Mouse (Mus musculus) forebrain, embryonic 12.5 days (tissue): ENCODE data around the gene Fbxo48. TPM values are rescaled to one million over a fixed set of nuclear protein-coding genes. Genes with fewer than 3 reads are reported as not detected.

Experiments
- ATAC-seq: fragments of 200-750 bp; cut with Nextera tagmentation; 2 replicates; pipeline ENCODE4 v1.8.0; 2017; ENCODE audit warnings: moderate TSS enrichment; ENCODE audit not compliant: low FRiP score
- H3K27ac ChIP-seq: fragments of 300-500 bp; sonication (generic); 2 replicates; pipeline ENCODE4 v1.5.1; 2016; ENCODE audit warnings: mild to moderate bottlenecking
- H3K27me3 ChIP-seq: fragments of 300-500 bp; sonication (generic); 2 replicates; pipeline ENCODE4 v1.6.1; 2016; ENCODE audit warnings: mild to moderate bottlenecking
- H3K36me3 ChIP-seq: fragments of 300-500 bp; sonication (generic); replicated peaks from 2 replicates; pipeline ENCODE4 v1.6.1; 2016; ENCODE audit warnings: mild to moderate bottlenecking
- H3K4me1 ChIP-seq: fragments of 300-500 bp; sonication (generic); 2 replicates; pipeline ENCODE4 v1.6.1; 2016
- H3K4me2 ChIP-seq: fragments of 300-500 bp; sonication (generic); 2 replicates; pipeline ENCODE4 v1.6.1; 2016; ENCODE audit warnings: mild to moderate bottlenecking, moderate library complexity
- H3K4me3 ChIP-seq: fragments of 300-500 bp; sonication (generic); replicated peaks from 2 replicates; pipeline ENCODE4 v1.5.1; 2016; ENCODE audit warnings: mild to moderate bottlenecking
- H3K9ac ChIP-seq: fragments of 300-500 bp; sonication (generic); 2 replicates; pipeline ENCODE4 v1.6.1; 2016; ENCODE audit warnings: mild to moderate bottlenecking
- H3K9me3 ChIP-seq: fragments of 300-500 bp; sonication (generic); 2 replicates; pipeline ENCODE4 v1.6.1; 2016
- WGBS: fragments of 180-500 bp; shearing (Covaris S2); methylation state at CpG from one replicate; pipeline ENCODE4 v1.1.7; 2016; 5-methylcytosine and 5-hydroxymethylcytosine counted together
- polyA plus RNA-seq: library from polyadenylated mRNA; unstranded; fragments of >200 nt; fragmentation: Nextera tagmentation; extraction: Ambion mirVana; gene quantifications from 2 replicates; pipeline ENCODE4 v1.2.1, GENCODE M21; 2016

Fbxo48 gene
- polyA plus RNA-seq, 1 experiment from 2014 or later: 1.5 TPM

GRCm38 (mm10) chr11:16941973-16942452 lies 9.2 kb upstream of the Fbxo48 start:
- WGBS: 74% methylated on average over 4 of the region's 4 CpGs
- Histone ChIP-seq H3K27me3 (no peaks in the 10 kb centered on the region), H3K4me2 (no peak overlapping the region), H3K4me3 (no peak overlapping the region), H3K9me3 (no peaks in the 10 kb centered on the region), H3K4me1 (peaks cover 5% of the 10 kb centered on the region; the same call in 1 of the 2 replicates), H3K9ac (no peak overlapping the region), H3K27ac (no peak overlapping the region), H3K36me3 (no peaks in the 10 kb centered on the region)
- ATAC-seq: peak; percentile 68

- Histone ChIP-seq H3K4me1 (peaks cover 5% of the 10 kb centered on the region; the same call in 1 of the 2 replicates), H3K4me3 (no peak overlapping the region), H3K27me3 (no peaks in the 10 kb centered on the region), H3K9me3 (no peaks in the 10 kb centered on the region), H3K27ac (no peak overlapping the region), H3K36me3 (no peaks in the 10 kb centered on the region), H3K9ac (no peak overlapping the region), H3K4me2 (no peak overlapping the region)
- no peak for ATAC-seq
- 85% methylated on average over 4 of the region's 4 CpGs for WGBS
These were observed 8.2 kb upstream of the Fbxo48 start for GRCm38 (mm10) chr11:16943016-16943415.

DNA sequence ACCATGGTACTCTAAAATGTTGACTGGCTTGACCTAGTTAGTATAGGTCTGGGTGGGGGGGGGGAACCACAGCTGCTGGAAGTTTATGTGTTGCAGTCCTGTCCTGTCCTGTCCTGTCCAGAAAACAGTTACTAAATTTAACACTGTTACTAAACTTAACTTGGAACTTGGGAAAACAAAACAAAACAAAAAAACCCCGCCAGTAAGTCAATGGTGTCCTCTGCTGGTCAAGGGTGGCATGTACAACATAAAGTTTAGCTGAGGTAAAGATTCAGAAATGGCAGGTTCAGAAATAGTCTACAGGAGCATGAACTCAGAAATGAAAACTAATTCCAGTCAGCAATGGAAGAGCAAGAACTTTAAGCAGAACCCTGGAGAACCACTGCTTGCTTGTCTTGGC lies 2.4 kb upstream of the Fbxo48 start:
- no peaks in the 10 kb centered on the region; the same call in 1 of the 2 replicates for H3K36me3 ChIP-seq
- no peak overlapping the region for H3K4me2 ChIP-seq
- 26% methylated on average over 1 of the region's 1 CpGs for WGBS
- no peak overlapping the region for H3K9ac ChIP-seq
- no peak overlapping the region for H3K27ac ChIP-seq
- no peak overlapping the region for H3K4me3 ChIP-seq
- no peak for ATAC-seq
- no peaks in the 10 kb centered on the region for H3K9me3 ChIP-seq
- peaks cover 7% of the 10 kb centered on the region for H3K4me1 ChIP-seq
- no peaks in the 10 kb centered on the region for H3K27me3 ChIP-seq

DNA sequence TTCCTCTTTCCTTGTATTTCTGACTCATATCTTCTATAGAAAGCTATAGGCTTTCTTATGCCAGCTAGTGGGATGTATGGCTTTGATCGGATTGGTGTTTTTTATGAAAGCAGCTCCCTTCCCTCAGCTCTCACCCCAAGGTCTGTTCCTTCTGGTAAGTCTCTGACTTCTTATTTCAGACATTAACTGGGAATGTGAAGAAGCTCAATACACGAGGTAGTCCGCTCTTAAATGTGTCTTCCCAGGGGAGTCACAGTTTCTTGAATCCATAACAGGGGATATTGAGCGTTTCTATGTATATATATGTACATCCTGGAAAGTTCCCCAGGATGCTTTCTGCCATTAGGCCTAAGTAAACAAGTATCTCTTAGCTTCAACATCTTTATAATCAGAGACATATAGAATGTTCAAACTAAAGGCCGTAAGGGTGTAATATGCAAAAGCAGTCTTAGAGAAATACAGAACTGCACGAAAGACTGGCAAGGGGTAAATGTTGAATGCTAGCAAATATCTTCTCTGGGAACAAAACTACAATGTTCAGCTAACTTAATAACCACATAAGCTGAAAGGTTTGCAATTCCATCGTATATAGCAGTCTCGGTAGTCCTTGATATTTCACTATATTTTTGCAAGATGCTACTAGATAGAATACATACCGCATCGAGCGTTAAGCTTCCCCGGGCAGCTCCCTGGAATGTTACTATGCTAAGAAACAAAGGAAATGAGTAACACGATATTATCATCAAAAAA lies 774 bp upstream of the Fbxo48 start:
- no peaks in the 10 kb centered on the region for H3K27me3 ChIP-seq
- no peaks in the 10 kb centered on the region for H3K9me3 ChIP-seq
- WGBS: 49% methylated on average over 13 of the region's 13 CpGs
- peak overlapping the region; percentile 36; the same call in 1 of the 2 replicates for H3K9ac ChIP-seq
- no peak for ATAC-seq
- no peaks in the 10 kb centered on the region; the same call in 1 of the 2 replicates for H3K36me3 ChIP-seq
- H3K27ac ChIP-seq: no peak overlapping the region
- H3K4me2 ChIP-seq: peak overlapping the region; percentile 74
- H3K4me3 ChIP-seq: peak overlapping the region; percentile 66
- peaks cover 7% of the 10 kb centered on the region for H3K4me1 ChIP-seq

DNA sequence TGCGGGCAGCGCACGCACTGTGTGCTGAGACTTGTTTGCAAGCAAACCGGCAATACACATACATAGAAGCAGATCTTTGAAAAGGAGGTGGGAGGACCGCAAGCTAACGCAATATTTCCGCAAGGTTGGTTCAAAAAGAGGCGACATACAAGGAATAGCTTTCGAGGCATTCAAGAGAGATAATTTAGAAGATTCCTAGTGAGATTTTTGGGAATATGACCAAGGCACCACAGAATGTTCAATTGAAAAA lies 511 bp downstream of the Fbxo48 start:
- peak overlapping the region; percentile 66 for H3K4me3 ChIP-seq
- ATAC-seq: no peak
- H3K36me3 ChIP-seq: peaks cover 3% of the 10 kb centered on the region; the same call in 1 of the 2 replicates
- H3K27me3 ChIP-seq: no peaks in the 10 kb centered on the region
- WGBS: 7% methylated on average over 9 of the region's 9 CpGs
- peak overlapping the region; percentile 76 for H3K27ac ChIP-seq
- peaks cover 7% of the 10 kb centered on the region for H3K4me1 ChIP-seq
- peak overlapping the region; percentile 70 for H3K9ac ChIP-seq
- H3K4me2 ChIP-seq: peak overlapping the region; percentile 74
- H3K9me3 ChIP-seq: no peaks in the 10 kb centered on the region

GRCm38 (mm10) chr11:16956115-16956862 lies 5.1 kb downstream of the Fbxo48 start:
- Histone ChIP-seq H3K27me3 (no peaks in the 10 kb centered on the region), H3K27ac (no peak overlapping the region), H3K9ac (no peak overlapping the region), H3K36me3 (peaks cover 10% of the 10 kb centered on the region), H3K9me3 (no peaks in the 10 kb centered on the region), H3K4me1 (peaks cover 7% of the 10 kb centered on the region), H3K4me2 (no peak overlapping the region), H3K4me3 (no peak overlapping the region)
- no peak for ATAC-seq
- 89% methylated on average over 6 of the region's 6 CpGs for WGBS

DNA sequence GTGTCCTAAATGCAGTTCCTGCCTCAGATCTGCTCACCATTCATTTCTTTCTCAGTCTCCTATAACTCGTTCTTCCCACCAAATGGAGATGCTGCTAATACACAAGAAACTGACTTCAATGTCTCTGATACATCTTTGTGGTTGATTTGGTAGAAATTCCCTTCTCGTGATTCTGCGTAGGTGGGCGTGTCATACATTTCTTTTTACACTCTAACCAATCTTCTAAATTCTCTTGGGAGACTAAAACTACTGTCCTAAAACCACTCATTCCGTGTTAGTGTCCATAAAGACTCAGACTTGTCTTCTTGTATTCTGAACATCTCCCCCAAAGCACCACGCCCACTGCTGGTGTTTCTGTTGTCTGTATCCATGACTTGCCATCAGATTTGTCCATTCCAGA lies 5.9 kb downstream of the Fbxo48 start:
- Histone ChIP-seq H3K4me3 (no peak overlapping the region), H3K4me2 (no peak overlapping the region)
- ATAC-seq: no peak

DNA sequence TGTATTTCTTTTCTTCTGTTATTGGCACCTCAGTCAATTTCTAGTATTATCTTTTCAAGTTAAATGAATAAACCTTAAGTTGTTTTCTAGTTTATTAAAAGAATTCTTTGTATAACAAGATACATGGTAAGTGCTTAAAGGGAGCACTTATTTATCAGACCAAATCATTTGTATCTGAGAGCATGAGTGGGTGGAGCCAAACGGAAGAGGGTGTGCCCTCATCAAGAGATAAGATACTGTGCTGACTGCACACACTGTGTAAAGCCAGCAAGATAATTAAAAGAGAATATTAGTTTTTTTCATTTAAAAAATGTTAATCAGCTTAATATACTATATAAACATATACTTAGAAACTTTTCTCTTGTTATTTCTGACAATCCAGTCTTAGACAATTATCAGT lies 7.3 kb downstream of the Fbxo48 start:
- ATAC-seq: no peak
- H3K4me1 ChIP-seq: no peaks in the 10 kb centered on the region
- no peaks in the 10 kb centered on the region for H3K9me3 ChIP-seq
- H3K4me2 ChIP-seq: no peak overlapping the region
- WGBS: 92% methylated on average over 1 of the region's 1 CpGs
- H3K4me3 ChIP-seq: no peak overlapping the region
- no peak overlapping the region for H3K27ac ChIP-seq
- H3K9ac ChIP-seq: no peak overlapping the region
- H3K27me3 ChIP-seq: no peaks in the 10 kb centered on the region
- H3K36me3 ChIP-seq: peaks cover 10% of the 10 kb centered on the region

More for the DNA sequence above, 5.9 kb downstream of the Fbxo48 start:
- WGBS: 88% methylated on average over 6 of the region's 6 CpGs
- no peaks in the 10 kb centered on the region for H3K9me3 ChIP-seq
- peaks cover under 1% of the 10 kb centered on the region; the same call in 1 of the 2 replicates for H3K4me1 ChIP-seq
- no peaks in the 10 kb centered on the region for H3K27me3 ChIP-seq
- H3K9ac ChIP-seq: no peak overlapping the region
- no peak overlapping the region for H3K27ac ChIP-seq
- peaks cover 10% of the 10 kb centered on the region for H3K36me3 ChIP-seq

- H3K4me3 ChIP-seq: no peak overlapping the region
- no peak overlapping the region for H3K9ac ChIP-seq
- H3K27ac ChIP-seq: no peak overlapping the region
- H3K4me1 ChIP-seq: no peaks in the 10 kb centered on the region
- H3K4me2 ChIP-seq: no peak overlapping the region
- WGBS: 47% methylated on average over 2 of the region's 2 CpGs
- H3K9me3 ChIP-seq: no peaks in the 10 kb centered on the region
- no peak for ATAC-seq
- H3K36me3 ChIP-seq: no peaks in the 10 kb centered on the region
- H3K27me3 ChIP-seq: no peaks in the 10 kb centered on the region
These were observed 16.6 kb downstream of the Fbxo48 start for GRCm38 (mm10) chr11:16967806-16968205.

GRCm38 (mm10) chr11:16969650-16970049 lies 18.5 kb downstream of the Fbxo48 start:
- no peak for ATAC-seq
- Histone ChIP-seq H3K4me1 (no peaks in the 10 kb centered on the region), H3K36me3 (no peaks in the 10 kb centered on the region), H3K9me3 (no peaks in the 10 kb centered on the region), H3K4me2 (no peak overlapping the region), H3K27ac (no peak overlapping the region), H3K9ac (no peak overlapping the region), H3K4me3 (no peak overlapping the region), H3K27me3 (no peaks in the 10 kb centered on the region)
- 87% methylated on average over 2 of the region's 2 CpGs for WGBS

- no peak overlapping the region for H3K4me2 ChIP-seq
- WGBS: 92% methylated on average over 3 of the region's 3 CpGs
- ATAC-seq: no peak
- H3K9ac ChIP-seq: no peak overlapping the region
- H3K4me1 ChIP-seq: no peaks in the 10 kb centered on the region
- no peaks in the 10 kb centered on the region for H3K36me3 ChIP-seq
- no peak overlapping the region for H3K27ac ChIP-seq
- H3K9me3 ChIP-seq: no peaks in the 10 kb centered on the region
- H3K4me3 ChIP-seq: no peak overlapping the region
- no peaks in the 10 kb centered on the region for H3K27me3 ChIP-seq
These were observed 20.9 kb downstream of the Fbxo48 start for GRCm38 (mm10) chr11:16972027-16972426.

- WGBS: 97% methylated on average over 1 of the region's 1 CpGs
- Histone ChIP-seq H3K4me1 (no peaks in the 10 kb centered on the region), H3K4me2 (no peak overlapping the region), H3K9ac (no peak overlapping the region), H3K27me3 (no peaks in the 10 kb centered on the region), H3K9me3 (no peaks in the 10 kb centered on the region), H3K27ac (no peak overlapping the region), H3K36me3 (no peaks in the 10 kb centered on the region), H3K4me3 (no peak overlapping the region)
- no peak for ATAC-seq
These were observed 21.9 kb downstream of the Fbxo48 start for GRCm38 (mm10) chr11:16973086-16973485.

DNA sequence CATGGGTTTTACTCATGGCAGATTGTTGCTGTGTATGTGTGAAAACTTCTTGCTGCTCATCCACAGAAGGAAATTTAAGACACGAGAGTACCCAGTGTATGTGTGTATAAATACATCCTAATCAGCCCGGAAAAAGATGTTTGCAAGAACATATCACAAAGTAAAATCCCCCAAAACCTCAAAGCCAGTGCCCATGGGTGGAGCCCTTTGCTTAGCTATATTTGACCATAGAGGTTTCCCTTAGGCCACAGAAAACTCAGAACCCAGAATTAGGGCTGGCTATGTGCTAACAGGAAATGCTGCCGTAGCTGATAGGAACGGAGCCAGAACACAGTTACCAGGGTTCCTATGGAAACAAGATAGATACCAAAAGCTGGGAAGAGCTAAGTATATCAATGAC lies 25.8 kb downstream of the Fbxo48 start:
- no peak overlapping the region for H3K4me3 ChIP-seq
- H3K36me3 ChIP-seq: no peaks in the 10 kb centered on the region
- no peak overlapping the region for H3K9ac ChIP-seq
- H3K4me2 ChIP-seq: no peak overlapping the region
- H3K4me1 ChIP-seq: no peaks in the 10 kb centered on the region
- H3K9me3 ChIP-seq: no peaks in the 10 kb centered on the region
- ATAC-seq: no peak
- no peak overlapping the region for H3K27ac ChIP-seq
- 88% methylated on average over 4 of the region's 4 CpGs for WGBS
- H3K27me3 ChIP-seq: no peaks in the 10 kb centered on the region
